Mouse (Mus musculus) ovary, postnatal 36 days (tissue): ENCODE measurements around the gene Rpp30.

Experiments used
- DNase-seq: peaks from one replicate; pipeline ENCODE4 v3.0.0; 2022; ENCODE audit warnings: low spot score, mixed read lengths

The Rpp30 gene

GRCm38 (mm10) chr19:36128440-36128839, 44.9 kb downstream of the Rpp30 start:
- no peak for DNase-seq

DNA sequence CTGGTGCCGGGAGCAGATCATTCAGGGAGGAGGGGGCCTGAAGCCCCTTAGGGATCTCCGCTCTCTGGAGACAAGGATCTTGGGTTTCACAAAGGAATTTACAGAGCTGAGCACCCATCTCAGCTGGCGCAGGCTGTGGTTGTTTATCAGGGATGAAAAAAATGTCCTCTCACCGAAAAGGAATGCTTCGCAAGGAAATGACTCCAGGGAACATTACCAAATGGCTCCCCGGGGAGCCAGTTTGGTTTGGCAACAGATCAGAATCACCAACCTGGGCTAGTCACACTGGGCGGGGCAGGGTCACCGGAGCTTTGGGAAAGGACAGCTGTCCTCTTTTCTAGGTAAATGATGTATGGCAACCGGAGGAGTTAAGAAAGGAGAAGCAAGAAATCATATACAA, 45.7 kb downstream of the Rpp30 start:
- no peak for DNase-seq

DNA sequence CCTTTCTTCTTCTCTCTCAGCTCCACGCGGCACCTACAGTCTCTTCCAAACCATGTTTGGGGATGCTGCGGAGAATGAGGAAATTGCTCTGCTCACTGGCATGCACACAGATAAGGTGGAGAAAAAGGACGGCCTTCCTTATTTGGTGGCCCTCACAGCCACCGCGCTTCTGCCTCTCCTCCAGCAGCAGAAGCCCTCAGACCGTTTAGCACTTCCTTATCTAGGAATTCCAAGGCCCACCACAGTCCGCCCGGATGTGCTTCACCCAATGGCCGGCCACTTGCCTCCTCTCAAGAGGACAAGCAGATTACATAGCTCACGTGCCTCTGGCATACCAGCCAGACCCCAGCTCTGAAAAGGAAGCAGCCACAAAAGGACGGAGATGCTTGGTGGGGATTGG, 46.1 kb downstream of the Rpp30 start:
- DNase-seq = peak; percentile 22

- DNase-seq = no peak
Observed at GRCm38 (mm10) chr19:36130181-36130580, 46.7 kb downstream of the Rpp30 start.

- no peak for DNase-seq
Observed at GRCm38 (mm10) chr19:36131990-36132389, 48.5 kb downstream of the Rpp30 start.

GRCm38 (mm10) chr19:36133064-36133463, 49.5 kb downstream of the Rpp30 start:
- DNase-seq = no peak

- DNase-seq = no peak
Observed at GRCm38 (mm10) chr19:36133731-36134130, 50.2 kb downstream of the Rpp30 start.

DNA sequence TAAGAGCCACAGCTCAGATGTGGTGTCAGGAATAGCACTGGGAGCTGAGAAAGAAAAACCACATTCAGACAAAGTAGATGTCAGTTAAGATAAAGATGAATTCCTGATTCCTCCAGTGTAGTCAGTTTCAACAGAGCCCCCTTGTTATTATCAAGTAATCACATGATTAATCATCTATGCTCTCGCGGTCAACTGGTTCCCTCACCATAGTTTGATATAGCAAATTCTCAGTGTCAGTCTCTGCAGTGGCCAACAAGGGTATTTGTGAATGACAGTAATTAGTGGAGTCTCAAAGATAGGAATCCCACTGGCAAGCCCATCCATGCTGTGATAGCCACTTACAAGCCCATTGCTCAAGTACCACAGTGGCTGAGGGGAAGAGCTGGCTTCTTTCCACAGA, 60.1 kb downstream of the Rpp30 start:
- no peak for DNase-seq

DNA sequence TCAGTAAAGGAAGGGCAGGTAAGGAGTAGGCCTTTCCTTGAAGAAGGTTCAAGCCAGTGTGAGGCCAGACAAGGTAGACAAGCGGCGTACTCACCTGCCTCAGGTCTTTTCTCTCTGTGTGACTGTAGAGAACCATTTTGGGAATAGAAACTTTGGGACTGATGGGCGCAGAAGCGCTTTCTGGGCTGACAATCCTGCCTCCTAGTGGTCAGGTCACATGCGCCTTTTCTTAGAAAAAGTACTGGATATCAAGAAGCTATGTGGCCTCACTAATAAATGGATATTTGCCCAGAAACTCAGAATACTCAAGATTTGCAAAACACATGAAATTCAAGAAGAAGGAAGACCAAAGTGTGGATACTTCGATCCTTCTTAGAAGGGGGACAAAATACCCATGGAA, 65.1 kb downstream of the Rpp30 start:
- no peak for DNase-seq

GRCm38 (mm10) chr19:36150241-36151007, 66.9 kb downstream of the Rpp30 start:
- no peak for DNase-seq
